Mouse (Mus musculus) stomach, embryonic 16.5 days (tissue): ENCODE measurements around the gene Hba-a2. TPM values are rescaled to one million over a fixed set of nuclear protein-coding genes. Genes with fewer than 3 reads are reported as not detected.
A peak's percentile ranks its signal among the peaks of the same experiment; 100 is the strongest.

ENCODE experiments used
- ATAC-seq: fragments of 200-750 bp; cut with Nextera tagmentation; 2 replicates; pipeline ENCODE4 v1.8.0; 2017; ENCODE audit warnings: moderate number of reproducible peaks, moderate TSS enrichment; ENCODE audit not compliant: insufficient read depth, low FRiP score
- H3K27ac ChIP-seq: fragments of 300-500 bp; sonication (generic); 2 replicates; pipeline ENCODE4 v1.5.1; 2014; ENCODE audit warnings: low read length
- H3K27me3 ChIP-seq: fragments of 300-500 bp; sonication (generic); 2 replicates; pipeline ENCODE4 v1.6.1; 2014; ENCODE audit warnings: low read length, control low read depth, mixed read lengths; ENCODE audit not compliant: control insufficient read depth, insufficient read depth
- H3K36me3 ChIP-seq: fragments of 300-500 bp; sonication (generic); 2 replicates; pipeline ENCODE4 v1.6.1; 2014; ENCODE audit warnings: low read length; ENCODE audit not compliant: control insufficient read depth, insufficient read depth
- H3K4me1 ChIP-seq: fragments of 300-500 bp; sonication (generic); 2 replicates; pipeline ENCODE4 v1.6.1; 2014; ENCODE audit warnings: low read length, control low read depth, mixed read lengths; ENCODE audit not compliant: control insufficient read depth, insufficient read depth
- H3K4me2 ChIP-seq: fragments of 300-500 bp; sonication (generic); 2 replicates; pipeline ENCODE4 v1.6.1; 2014; ENCODE audit warnings: low read depth, low read length, mixed read lengths
- H3K4me3 ChIP-seq: fragments of 300-500 bp; sonication (generic); replicated peaks from 2 replicates; pipeline ENCODE4 v1.5.1; 2014; ENCODE audit warnings: mild to moderate bottlenecking, low read length
- H3K9ac ChIP-seq: fragments of 300-500 bp; sonication (generic); 2 replicates; pipeline ENCODE4 v1.6.1; 2014; ENCODE audit warnings: low read length
- H3K9me3 ChIP-seq: fragments of 300-500 bp; sonication (generic); replicated peaks from 2 replicates; pipeline ENCODE4 v1.6.1; 2016; ENCODE audit warnings: low read length, control low read depth; ENCODE audit not compliant: control insufficient read depth
- WGBS: fragments of 180-500 bp; shearing (Covaris S2); extraction: QIAGEN DNeasy Blood & Tissue Kit; methylation state at CpG from one replicate; pipeline ENCODE4 v1.1.7; 2014; 5-methylcytosine and 5-hydroxymethylcytosine counted together
- polyA plus RNA-seq: library from polyadenylated mRNA; unstranded; fragments of >200 nt; fragmentation: Nextera tagmentation; extraction: Ambion mirVana; gene quantifications from 2 replicates; pipeline ENCODE4 v1.2.1, GENCODE M21; 2015

Hba-a2 gene
- polyA plus RNA-seq, 1 experiment from 2014 or later = 13,964 TPM

- H3K36me3 ChIP-seq = no peaks in the 10 kb centered on the region
- WGBS = 36% methylated on average over 17 of the region's 17 CpGs
- H3K27me3 ChIP-seq = no peaks in the 10 kb centered on the region
- peaks cover 24% of the 10 kb centered on the region for H3K4me1 ChIP-seq
- H3K4me2 ChIP-seq = 0 out of 2 replicates have a peak overlapping the region, but pooled peaks have one; percentile 6
- peak overlapping the region; percentile 22; the same call in 1 of the 2 replicates for H3K27ac ChIP-seq
- H3K4me3 ChIP-seq = no peak overlapping the region
- H3K9me3 ChIP-seq = no peaks in the 10 kb centered on the region; the same call in 1 of the 2 replicates
- no peak for ATAC-seq
- 0 out of 2 replicates have a peak overlapping the region, but pooled peaks have one; percentile 11 for H3K9ac ChIP-seq
These were observed 44.5 kb downstream of the Hba-a2 start for GRCm38 (mm10) chr11:32340476-32341473.

GRCm38 (mm10) chr11:32342770-32343191, 46.5 kb downstream of the Hba-a2 start:
- Histone ChIP-seq H3K9me3 (no peaks in the 10 kb centered on the region), H3K4me2 (no peak overlapping the region), H3K4me1 (peaks cover 38% of the 10 kb centered on the region), H3K4me3 (no peak overlapping the region), H3K36me3 (no peaks in the 10 kb centered on the region), H3K9ac (no peak overlapping the region), H3K27me3 (no peaks in the 10 kb centered on the region), H3K27ac (no peak overlapping the region)
- 14% methylated on average over 2 of the region's 2 CpGs for WGBS
- no peak for ATAC-seq

DNA sequence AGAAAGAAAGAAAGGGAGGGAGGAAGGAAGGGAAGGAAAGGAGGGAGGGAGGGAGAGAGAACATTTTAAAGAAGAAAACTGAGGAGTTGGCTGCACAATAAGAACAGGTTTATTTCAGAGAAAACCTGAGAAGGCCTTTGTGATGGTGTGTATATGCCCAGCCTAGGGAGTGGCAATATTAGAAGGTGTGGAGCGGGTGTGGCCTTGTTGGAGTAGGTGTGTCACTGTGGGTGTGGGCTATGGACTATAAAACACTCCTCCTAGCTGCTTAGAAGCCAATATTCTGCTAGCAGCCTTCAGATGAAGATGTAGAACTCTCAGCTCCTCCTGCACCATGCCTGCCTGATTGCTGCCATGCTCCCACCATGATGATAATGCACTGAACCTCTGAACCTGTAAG, 47.1 kb downstream of the Hba-a2 start:
- Histone ChIP-seq H3K27me3 (no peaks in the 10 kb centered on the region), H3K9ac (no peak overlapping the region), H3K36me3 (no peaks in the 10 kb centered on the region), H3K27ac (no peak overlapping the region), H3K4me3 (no peak overlapping the region), H3K4me2 (no peak overlapping the region), H3K4me1 (peaks cover 38% of the 10 kb centered on the region), H3K9me3 (no peaks in the 10 kb centered on the region)
- WGBS = 84% methylated on average over 1 of the region's 1 CpGs
- ATAC-seq = no peak

DNA sequence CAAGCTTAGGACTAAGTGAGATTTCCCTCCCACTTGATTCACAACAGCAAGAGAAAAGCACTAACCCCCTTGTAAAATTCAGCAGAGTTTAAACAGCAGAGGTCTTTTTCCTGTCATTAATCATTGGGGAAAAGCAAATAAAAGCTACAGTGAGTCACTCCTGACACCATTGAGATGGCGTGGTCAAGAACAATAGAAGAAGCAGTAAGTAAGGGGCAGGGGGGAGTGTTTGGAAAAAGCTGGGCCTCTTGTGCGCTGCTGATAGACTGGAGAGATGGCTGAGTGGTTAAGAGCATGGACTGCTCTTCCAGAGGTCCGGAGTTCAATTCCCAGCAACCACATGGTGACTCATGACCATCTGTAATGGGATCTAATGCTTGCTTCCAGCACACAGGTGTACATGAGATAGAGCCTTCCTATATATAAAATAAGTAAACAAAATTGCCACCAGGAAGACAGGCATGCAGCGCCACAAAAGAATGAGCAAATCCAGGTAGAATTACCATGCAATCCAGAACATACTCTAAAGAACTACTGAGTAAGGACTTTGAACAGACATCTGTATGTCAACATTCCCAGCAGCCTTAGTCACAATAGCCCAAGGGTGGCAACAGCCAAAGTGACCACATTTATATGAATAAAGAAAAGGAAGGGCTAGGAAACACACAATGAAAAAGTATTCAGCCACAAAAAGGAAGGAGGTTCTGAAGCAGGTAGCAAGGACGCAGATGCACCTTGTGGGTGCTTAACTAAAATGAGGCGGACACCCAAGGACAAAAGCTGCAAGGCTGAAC, 49.4 kb downstream of the Hba-a2 start:
- ATAC-seq = peak; percentile 54; the same call in 1 of the 2 replicates
- 52% methylated on average over 6 of the region's 6 CpGs for WGBS
- no peaks in the 10 kb centered on the region for H3K36me3 ChIP-seq
- H3K4me1 ChIP-seq = peaks cover 37% of the 10 kb centered on the region
- peak overlapping the region; percentile 86 for H3K27ac ChIP-seq
- H3K27me3 ChIP-seq = no peaks in the 10 kb centered on the region
- no peak overlapping the region for H3K4me2 ChIP-seq
- H3K9ac ChIP-seq = 0 out of 2 replicates have a peak overlapping the region, but pooled peaks have one; percentile 3
- no peak overlapping the region for H3K4me3 ChIP-seq
- no peaks in the 10 kb centered on the region for H3K9me3 ChIP-seq

Other genes with a start within 250 kb of the Hba-a2 start
- gene Il9r, start 96.2 kb upstream of the Hba-a2 start, polyA plus RNA-seq = 0.07 and 0.09 TPM in 2 replicates
- gene Snrnp25, start 91.1 kb upstream of the Hba-a2 start, polyA plus RNA-seq = 44.9 and 47.5 TPM in 2 replicates
- 57.4 and 67.7 TPM in 2 replicates for gene Rhbdf1, start 74.2 kb upstream of the Hba-a2 start, polyA plus RNA-seq
- gene Mpg, start 70.0 kb upstream of the Hba-a2 start, polyA plus RNA-seq = 32.6 and 33.8 TPM in 2 replicates
- gene Nprl3, start 28.8 kb upstream of the Hba-a2 start, polyA plus RNA-seq = 36.8 and 37.6 TPM in 2 replicates
- 11.6 and 16.3 TPM in 2 replicates for gene Hba-x, start 20.1 kb upstream of the Hba-a2 start, polyA plus RNA-seq
- gene Hba-a1, start 13.0 kb upstream of the Hba-a2 start, polyA plus RNA-seq = 5,545 and 5,672 TPM in 2 replicates
- gene Hbq1b, start 9.5 kb upstream of the Hba-a2 start, polyA plus RNA-seq = 3.3 and 5.5 TPM in 2 replicates
- gene Hbq1a, start 3.6 kb downstream of the Hba-a2 start, polyA plus RNA-seq = 0.62 and 1.2 TPM in 2 replicates
- 21.3 and 21.5 TPM in 2 replicates for gene Sh3pxd2b, start 51.3 kb downstream of the Hba-a2 start, polyA plus RNA-seq
- 39.2 and 40.3 TPM in 2 replicates for gene Ubtd2, start 158.9 kb downstream of the Hba-a2 start, polyA plus RNA-seq
- 0.70 and 0.87 TPM in 2 replicates for gene Efcab9, start 235.6 kb downstream of the Hba-a2 start, polyA plus RNA-seq
- gene Stk10, start 236.8 kb downstream of the Hba-a2 start, polyA plus RNA-seq = 4.2 TPM in 2 replicates